Mouse (Mus musculus): ENCODE data around the gene Mbl2.

DNA sequence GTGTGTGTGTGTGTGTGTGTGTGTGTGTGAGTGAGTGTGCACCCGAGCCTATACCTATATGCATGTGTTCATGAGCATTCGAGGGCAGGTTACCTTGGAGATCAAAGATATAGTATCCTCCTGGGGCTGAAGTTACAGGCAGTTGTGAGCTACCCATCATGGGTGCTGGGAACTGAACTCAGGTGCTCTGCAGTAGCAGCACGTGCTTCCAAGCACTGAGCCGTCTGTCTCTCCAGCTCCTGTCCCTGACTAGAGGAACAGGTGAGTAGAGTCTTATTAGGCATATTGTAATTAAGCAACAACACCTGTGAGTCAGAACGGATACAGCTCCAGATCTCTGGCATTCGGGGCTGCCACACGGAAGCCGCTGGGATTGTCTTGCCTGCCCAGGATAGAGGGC, 1.7 kb downstream of the Mbl2 start:
- no peak for TF ChIP-seq POLR2A (IDR thresholded peaks at IDR 0.05; ENCODE audit: control insufficient read depth, low read depth, low read length)
- no peak for TF ChIP-seq CTCF (IDR thresholded peaks at IDR 0.05; ENCODE audit: control insufficient read depth, insufficient read depth, insufficient replicate concordance, low read depth, low read length)

Measured in testis, adult 2 months (tissue).